Mouse (Mus musculus): ENCODE results near the gene Nr5a1. TPM values are rescaled to one million over a fixed set of nuclear protein-coding genes. Genes with fewer than 3 reads are reported as not detected.
A peak's percentile ranks its signal among the peaks of the same experiment; 100 is the strongest.

The Nr5a1 gene
- total RNA-seq, 2 experiments from 2014 or later = 432 to 438 TPM

- DNase-seq (ENCODE audit: low spot score in 2 of 2) = peak in 1 of 2 experiments; percentile 39
Measured at GRCm38 (mm10) chr2:38706661-38707060, 7.7 kb downstream of the Nr5a1 start.

- peak in 1 of 2 experiments; percentile 40 for DNase-seq (ENCODE audit: low spot score in 2 of 2)
Measured at GRCm38 (mm10) chr2:38705036-38705435, 9.3 kb downstream of the Nr5a1 start.

DNA sequence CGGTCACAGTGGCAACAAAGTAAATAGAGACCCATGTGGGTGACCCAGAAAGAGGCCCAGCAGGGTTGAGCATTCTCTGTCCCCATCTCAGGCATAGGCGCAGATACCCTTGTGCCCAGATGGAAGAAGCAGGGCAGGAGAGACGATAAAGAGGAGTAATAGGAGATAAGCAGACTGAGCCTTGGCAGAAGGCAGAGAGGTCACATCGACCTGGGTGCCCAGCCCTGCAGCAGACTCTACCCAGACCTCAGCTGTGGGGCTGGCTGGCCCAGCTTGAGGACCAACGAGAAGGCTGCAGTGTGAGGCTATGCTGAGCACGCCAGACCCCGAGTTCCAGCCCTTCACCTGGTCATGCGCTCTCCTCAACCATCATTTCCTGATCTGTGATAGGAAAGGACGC is 10.0 kb downstream of the Nr5a1 start:
- DNase-seq (ENCODE audit: low spot score in 2 of 2) = no peak

- DNase-seq (ENCODE audit: low spot score in 2 of 2) = no peak
Measured at GRCm38 (mm10) chr2:38700177-38700576, 14.2 kb downstream of the Nr5a1 start.

DNA sequence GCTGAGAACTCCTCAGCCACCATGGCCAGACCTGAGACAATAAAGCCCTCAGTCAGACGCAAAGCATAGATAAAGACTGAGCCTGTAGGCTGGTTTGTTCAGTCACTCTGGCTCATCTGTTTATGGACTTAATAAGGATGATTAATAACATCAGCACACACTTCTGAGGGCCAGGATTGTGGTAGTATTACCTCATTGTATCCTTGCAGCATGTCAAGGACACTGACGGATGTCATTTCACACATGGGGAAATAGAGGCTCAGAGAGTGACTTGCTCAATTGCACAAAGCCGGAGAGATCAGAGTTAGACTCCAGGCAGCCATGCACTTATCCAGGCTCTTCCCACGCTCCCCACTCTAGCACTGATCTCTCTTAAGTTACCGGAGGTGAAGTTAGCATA is 15.7 kb downstream of the Nr5a1 start:
- DNase-seq (ENCODE audit: low spot score in 2 of 2) = no peak

GRCm38 (mm10) chr2:38697128-38698120 is 16.9 kb downstream of the Nr5a1 start:
- DNase-seq (ENCODE audit: low spot score in 2 of 2) = no peak

GRCm38 (mm10) chr2:38695770-38696169 is 18.6 kb downstream of the Nr5a1 start:
- no peak for DNase-seq (ENCODE audit: low spot score in 2 of 2)

DNA sequence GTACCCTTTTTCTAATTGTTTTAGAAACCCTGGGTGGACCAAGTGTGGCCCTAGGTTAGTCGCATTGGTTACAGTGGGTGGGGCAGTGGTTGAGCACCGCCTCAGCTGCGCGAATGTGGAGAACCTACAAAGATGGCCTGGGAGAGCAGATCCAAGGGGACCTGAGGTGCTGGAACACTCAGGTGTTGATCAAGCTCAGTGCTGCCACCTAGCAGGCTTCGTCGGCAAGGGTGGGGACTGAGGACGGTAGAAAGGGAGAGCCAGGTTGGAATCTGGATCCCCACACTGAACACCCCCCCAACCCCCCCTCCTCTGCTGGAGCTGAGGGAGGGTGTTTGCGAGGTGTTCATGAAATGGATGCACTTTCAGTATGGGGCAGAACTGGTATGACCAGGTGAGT is 22.8 kb downstream of the Nr5a1 start:
- no peak for DNase-seq (ENCODE audit: low spot score in 2 of 2)

GRCm38 (mm10) chr2:38689881-38690280 is 24.5 kb downstream of the Nr5a1 start:
- no peak for DNase-seq (ENCODE audit: low spot score in 2 of 2)

DNA sequence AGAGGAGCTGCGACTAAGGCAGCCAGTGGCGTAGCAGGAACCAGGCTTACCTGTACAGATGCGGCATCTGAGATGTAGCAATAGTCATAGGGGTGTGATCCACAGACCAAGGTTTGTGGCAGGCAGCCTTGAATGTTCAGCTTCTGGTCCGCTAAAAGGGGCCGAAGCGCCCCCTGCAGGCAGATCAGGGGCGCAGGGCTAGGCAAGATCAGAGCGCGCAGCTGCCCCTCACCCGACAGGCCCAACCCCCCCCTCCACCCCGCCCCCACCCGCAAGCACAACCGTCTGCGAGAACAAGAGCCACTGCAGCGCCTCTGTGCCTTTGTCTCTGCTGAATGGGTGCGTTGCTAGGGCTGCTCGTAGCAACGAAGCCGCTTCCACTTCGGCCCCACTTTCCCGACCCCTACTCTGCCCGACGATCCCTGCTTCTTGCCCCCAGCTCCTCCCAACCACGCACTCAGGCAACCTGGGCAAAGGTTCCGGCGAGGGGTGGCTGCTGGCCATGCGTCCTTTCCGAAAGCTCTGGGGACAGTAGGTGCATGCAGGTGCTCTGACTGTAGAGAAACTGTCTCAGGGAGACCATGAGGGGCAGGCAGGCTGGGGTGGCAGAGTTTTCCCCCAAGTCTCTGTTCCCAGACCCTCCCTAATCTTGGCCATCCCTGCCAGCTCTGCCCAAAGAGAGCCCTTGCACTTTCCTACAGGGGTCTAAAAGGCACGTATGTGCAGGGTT is 25.4 kb downstream of the Nr5a1 start:
- DNase-seq (ENCODE audit: low spot score in 2 of 2) = no peak

DNA sequence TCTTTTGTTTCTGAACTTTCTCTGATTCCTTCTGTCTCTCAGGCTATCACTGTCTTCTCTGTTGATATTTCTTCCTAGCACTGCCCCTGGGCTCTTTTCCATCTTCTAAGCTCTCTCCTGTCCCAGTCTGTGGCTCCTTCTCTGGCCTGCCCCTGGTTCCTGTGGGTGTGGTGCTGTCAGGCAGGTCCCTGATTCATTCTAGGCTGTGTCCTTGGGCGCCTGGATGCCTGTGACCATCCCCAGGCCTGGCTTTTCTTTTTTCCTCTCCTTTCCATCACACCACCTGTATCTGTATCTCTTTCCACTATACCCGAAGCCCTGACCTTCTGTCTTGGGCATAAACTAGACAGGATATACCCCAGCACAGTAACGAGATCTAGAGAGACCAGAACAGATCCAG is 28.6 kb downstream of the Nr5a1 start:
- DNase-seq (ENCODE audit: low spot score in 2 of 2) = no peak

DNA sequence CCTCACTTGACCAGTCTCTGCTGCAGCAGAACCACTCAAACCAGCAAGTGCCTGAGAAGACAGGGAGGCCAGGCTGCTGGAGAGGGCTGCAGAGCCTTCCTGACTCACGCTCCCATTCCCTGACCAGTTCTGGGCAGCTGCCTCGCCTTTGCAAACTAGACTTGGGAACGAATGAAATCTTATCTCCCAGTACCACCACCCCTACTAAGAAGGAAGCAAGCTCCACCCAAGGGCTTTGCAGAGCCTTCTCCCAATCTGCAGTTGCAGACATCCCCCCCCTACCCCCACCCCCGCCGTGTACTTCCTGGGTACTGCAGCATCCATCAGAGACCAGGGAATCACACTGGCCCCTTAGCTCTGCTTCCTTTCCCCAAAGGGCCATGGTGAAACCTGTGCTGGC is 31.3 kb downstream of the Nr5a1 start:
- no peak for DNase-seq (ENCODE audit: low spot score in 2 of 2)

GRCm38 (mm10) chr2:38682209-38682608 is 32.1 kb downstream of the Nr5a1 start:
- no peak for DNase-seq (ENCODE audit: low spot score in 2 of 2)

DNA sequence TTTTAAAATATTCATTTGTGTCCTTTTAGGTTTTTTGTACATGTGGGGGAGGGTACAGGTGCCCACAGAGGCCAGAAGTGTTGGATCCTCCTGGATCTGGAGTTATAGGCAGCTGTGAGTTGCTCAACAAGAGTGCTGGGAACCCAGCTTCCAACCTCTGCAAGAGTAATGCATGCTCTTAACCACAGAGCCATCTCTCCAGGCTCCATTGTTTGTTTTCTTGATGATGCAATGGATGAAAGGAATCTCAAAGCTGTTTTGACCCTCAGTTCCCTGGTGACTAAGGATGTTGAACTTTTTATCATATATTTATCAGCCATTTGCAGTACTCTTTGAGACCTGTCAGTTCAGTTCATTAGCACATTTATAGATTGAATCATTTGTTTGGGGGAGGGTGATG is 35.4 kb downstream of the Nr5a1 start:
- DNase-seq (ENCODE audit: low spot score in 2 of 2) = no peak

DNA sequence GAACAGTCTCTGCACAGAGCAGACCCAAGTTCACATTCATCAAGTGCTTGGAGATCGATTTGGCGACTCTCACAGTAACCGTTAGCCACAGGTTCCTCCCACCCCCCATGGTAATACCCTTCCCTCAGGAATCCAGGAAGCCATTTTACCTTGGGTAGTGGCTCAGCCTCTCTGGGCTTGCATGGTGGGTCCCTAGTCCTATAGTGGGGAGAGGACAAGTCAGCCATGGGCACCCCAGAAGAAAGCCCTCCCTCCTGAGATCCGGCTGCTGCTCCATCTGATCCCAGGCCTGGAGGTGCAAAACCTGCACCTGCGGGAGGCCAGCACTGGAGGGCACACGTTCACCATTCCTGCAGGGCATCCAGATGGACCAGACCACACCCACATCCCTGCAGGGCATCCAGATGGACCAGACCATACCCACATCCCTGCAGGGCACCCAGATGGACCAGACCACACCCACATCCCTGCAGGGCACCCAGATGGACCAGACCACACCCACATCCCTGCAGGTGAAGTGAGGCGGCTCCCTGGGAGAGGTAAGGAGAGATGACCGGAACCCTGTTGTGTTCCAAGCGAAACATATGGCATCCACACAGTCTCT is 38.9 kb downstream of the Nr5a1 start:
- no peak for DNase-seq (ENCODE audit: low spot score in 2 of 2)

DNA sequence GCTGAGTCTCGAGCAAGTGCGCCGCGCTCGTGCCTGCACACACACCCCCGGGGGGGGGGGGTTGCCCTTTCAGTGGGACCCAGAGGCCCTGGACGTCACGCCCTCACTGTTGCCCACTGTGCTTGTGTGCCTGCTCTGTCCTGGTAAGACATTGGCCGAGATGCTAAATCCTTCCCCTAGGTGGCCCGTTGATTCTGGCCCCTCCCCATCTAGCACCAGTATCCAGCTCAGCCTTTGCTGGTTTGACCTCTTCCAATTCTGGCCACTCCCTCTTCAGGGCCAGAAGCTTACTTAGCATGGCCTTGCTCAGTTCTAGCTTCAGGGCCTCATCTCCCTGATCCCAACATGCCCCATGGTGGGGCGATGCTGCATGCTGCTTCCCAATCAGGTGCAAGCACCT is 41.8 kb downstream of the Nr5a1 start:
- no peak for DNase-seq (ENCODE audit: low spot score in 2 of 2)

GRCm38 (mm10) chr2:38668802-38669580 is 45.4 kb downstream of the Nr5a1 start:
- DNase-seq (ENCODE audit: low spot score in 2 of 2) = no peak

DNA sequence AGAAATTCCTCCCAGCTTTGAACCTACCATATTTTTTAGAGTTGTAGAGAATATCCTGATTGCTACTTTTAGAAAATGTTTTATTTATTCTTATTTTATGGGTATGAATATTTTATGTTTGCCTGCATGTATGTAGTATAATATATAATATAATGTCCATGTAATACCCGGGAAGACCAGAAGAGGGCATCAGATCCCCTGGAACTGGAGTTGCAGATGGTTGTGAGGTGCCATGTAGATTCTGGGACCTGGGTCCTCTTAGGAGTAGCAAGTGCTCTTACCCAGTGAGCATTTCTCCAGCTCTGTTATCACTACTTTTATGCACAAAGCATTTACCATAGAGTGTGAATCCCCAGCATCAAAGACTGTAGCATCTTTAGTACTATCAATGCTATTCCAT is 52.9 kb downstream of the Nr5a1 start:
- DNase-seq (ENCODE audit: low spot score in 2 of 2) = no peak

DNA sequence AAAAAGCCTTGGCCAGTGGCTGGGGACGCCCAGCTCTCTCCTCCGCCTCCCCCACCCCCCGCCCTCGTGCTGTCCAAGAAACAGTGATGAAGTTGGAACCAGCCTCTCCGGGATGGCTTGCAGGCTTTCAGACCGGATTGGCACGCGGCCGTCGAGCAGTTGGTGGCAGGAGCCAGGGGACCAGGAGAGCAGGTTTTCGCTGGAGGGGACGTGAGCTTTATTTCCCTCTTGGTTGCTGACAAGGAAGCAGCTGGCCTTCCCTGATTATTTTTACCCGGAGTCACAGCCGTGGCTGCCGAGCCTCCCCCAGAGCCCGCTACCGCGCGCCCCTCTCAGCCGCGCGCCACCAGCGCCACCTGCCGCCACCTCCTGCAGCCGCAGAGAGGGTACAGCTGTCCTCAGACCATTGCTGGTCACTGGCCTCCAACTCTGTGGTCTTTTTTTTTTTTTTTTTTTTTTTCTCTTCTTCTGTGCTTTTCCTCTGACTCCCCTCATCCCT is 56.0 kb downstream of the Nr5a1 start:
- DNase-seq (ENCODE audit: low spot score in 2 of 2) = peak; percentile 55 to 59

DNA sequence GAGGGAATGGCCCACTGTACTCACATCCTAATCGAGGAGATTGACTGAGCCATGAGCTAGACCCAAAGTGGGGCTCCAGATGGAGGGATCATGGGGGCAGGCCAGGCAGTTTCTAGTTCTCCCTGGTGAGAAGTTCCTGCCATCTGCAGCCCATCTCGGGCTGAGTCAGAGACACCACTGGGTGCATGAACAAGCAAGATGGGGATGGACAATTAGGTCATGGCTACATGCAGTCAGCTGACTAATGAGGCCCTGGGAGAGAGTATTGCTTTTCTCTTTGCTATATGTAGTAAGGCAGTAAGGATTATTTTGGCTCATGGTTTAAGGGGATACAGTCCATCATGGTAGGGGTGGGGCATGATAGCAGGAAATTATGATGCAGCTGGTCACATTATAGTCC is 60.6 kb downstream of the Nr5a1 start:
- no peak for DNase-seq (ENCODE audit: low spot score in 2 of 2)

GRCm38 (mm10) chr2:38653293-38653619 is 61.1 kb downstream of the Nr5a1 start:
- no peak for DNase-seq (ENCODE audit: low spot score in 2 of 2)

All from adrenal gland, postnatal 4 days (tissue).